Mouse (Mus musculus): Measurements from ENCODE around the gene Lmtk2.

Gene Lmtk2

GRCm38 (mm10) chr5:144215992-144216391 lies 115.8 kb downstream of the Lmtk2 start:
- no peak for DNase-seq (ENCODE audit: low read depth, low spot score)

DNA sequence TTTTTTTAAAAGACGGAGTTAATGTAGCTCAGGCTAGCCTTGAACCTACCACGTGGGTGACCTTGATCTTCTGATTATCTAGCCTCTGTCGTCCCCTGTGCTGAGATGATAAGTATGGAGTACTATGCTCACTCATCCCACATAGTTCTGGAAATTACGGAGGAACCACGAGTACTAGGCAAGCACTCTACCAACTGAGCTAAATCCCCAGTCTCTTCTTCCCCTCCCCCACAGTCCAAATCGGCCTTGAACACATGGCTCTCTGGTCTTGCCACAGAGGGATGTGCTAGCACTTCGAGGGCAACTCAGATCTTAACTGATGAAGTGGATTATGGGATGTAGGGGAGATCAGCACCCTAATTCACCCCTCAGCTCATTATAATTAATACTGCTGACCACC lies 117.8 kb downstream of the Lmtk2 start:
- DNase-seq (ENCODE audit: low read depth, low spot score), result no peak

DNA sequence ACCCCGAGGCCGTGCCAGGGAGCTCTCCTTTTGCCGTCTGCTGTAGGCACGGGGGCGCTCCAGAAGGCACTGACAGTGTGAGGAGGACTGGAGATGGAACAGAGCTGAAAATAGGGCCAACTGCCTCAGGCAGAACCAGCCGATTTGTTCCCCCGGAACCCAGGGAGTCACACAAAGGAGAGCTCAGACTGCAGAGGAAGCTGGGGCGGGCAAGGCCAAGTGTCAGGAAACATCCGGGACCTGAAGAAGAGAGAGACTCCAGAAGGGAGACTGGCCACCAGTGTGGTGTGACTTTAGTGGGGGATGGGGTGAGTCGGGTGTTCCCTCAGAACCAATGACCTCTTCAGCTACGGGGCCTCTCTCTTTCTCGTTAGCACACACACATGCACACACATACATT lies 119.1 kb downstream of the Lmtk2 start:
- no peak for DNase-seq (ENCODE audit: low read depth, low spot score)

DNA sequence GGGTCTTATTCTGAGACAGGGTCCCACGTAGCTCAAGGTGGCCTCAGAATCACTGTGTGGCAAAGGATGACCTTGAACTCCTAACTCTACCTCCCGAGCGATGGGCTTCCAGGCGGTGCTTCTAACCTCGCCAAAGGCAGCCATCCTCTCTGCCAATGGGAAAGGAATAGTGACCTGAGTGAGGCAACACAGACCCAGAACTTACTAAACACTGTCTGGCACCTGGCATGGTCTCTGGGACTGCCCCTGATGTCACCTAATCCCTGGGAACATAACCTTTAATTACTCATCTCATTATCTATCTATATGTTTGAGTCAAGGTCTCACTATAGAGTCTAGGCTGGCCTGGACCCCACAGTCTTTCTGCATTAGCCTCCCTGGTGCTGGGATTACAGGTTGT lies 119.7 kb downstream of the Lmtk2 start:
- DNase-seq (ENCODE audit: low read depth, low spot score), result no peak

GRCm38 (mm10) chr5:144221305-144221704 lies 121.1 kb downstream of the Lmtk2 start:
- DNase-seq (ENCODE audit: low read depth, low spot score), result no peak

GRCm38 (mm10) chr5:144222811-144223502 lies 122.7 kb downstream of the Lmtk2 start:
- DNase-seq (ENCODE audit: low read depth, low spot score), result peak; percentile 7

- DNase-seq (ENCODE audit: low read depth, low spot score), result peak; percentile 89
Observed at GRCm38 (mm10) chr5:144223503-144223862, 123.2 kb downstream of the Lmtk2 start, which contains the start of gene Tecpr1. Gene Tecpr1 (minus strand): TSS chr5:144223615.

DNA sequence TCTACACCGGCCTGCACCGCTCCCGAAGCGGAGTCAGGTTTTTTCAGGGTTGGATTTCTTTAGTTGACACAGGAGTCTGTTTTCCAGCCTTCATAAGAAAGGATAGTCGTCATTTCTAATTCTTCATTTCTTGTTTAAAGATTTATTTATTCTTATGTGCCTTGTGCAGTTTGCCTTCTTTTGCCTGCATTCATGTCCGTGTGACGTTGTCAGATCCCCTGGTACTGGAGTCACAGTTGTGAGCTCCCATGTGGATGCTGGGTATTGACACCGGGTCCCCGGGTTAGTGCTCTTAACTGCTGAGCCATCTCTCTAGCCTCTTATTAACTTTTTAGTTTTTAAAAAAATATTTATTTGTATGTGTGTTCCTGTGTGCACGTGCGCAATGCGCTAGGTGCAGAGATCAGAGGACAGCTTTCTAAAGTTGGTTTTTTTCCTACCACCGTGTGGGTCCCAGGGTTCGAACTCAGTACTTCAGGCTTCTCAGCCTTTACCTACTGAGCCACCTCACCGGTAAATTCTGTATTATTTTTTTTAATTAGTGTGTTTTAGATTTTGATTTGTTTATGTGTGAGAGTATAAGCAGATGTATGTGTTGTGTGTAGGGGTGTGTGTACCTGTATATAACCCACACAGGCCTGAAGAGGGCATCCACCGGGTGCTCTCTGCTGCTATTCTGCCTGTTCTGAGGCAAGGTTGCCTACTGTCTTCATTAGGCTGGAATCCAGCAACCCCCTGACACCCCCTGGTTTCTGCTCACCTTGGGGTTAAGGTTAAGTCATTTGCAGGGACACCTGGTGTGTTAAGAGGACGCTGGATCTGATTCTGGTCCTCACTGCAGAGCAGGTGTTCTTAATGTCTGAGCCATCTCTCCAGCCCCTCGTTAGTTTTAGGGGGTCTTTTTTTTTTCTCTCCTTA lies 123.9 kb downstream of the Lmtk2 start:
- no peak for DNase-seq (ENCODE audit: low read depth, low spot score)

GRCm38 (mm10) chr5:144226220-144226619 lies 126.0 kb downstream of the Lmtk2 start:
- no peak for DNase-seq (ENCODE audit: low read depth, low spot score)

DNA sequence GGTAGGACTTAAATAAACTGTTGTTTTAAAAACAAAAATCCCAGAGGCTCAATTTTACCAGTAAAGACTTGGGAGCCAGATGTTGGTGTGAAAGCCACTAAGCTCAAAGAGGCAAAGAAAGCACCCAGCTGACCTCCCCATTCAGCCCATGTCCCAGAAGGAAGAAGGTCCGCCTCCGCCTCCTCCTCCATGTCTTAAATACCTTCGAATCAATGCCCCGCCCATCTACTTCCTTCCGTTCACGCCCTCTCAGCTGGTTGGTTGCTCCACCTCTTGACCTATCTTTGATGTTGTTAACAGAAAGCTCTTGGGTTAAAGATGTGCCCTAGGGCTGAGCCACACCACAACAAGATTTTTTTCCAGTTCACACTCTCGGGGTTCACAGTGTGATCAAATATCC lies 130.0 kb downstream of the Lmtk2 start:
- DNase-seq (ENCODE audit: low read depth, low spot score), result no peak

DNA sequence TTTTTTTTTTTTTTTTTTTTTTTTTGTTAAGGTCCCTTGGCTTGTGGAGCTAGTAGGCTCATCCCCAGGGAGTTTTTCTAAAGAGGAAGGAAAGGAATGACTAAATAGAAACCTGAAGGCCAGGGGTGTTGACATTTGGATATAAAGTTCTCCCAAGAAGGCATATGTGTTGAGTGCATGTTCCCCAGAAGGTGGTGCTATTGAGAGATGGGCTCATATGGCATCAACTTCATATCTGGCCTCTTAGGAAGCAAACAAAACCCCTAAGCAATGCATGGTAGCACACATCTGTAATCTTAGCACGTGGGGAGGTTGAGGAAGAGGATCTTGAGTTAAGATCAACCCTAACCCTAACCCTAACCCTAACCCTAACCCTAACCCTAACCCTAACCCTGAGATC lies 131.2 kb downstream of the Lmtk2 start:
- DNase-seq (ENCODE audit: low read depth, low spot score), result no peak

- no peak for DNase-seq (ENCODE audit: low read depth, low spot score)
Observed at GRCm38 (mm10) chr5:144232531-144232930, 132.3 kb downstream of the Lmtk2 start.

- no peak for DNase-seq (ENCODE audit: low read depth, low spot score)
Observed at GRCm38 (mm10) chr5:144234222-144234621, 134.0 kb downstream of the Lmtk2 start.

GRCm38 (mm10) chr5:144234714-144235113 lies 134.5 kb downstream of the Lmtk2 start:
- DNase-seq (ENCODE audit: low read depth, low spot score), result no peak
